Mouse (Mus musculus) intestine, embryonic 16.5 days (tissue): ENCODE results near the gene Nasp. TPM values are rescaled to one million over a fixed set of nuclear protein-coding genes. Genes with fewer than 3 reads are reported as not detected.
"Not testable (repeated sequence)": the region's sequence is repeated elsewhere in the genome, so short reads cannot be mapped to it uniquely, and the experiment has no call there.

Experiments used
- ATAC-seq: fragments of 200-750 bp; cut with Nextera tagmentation; 2 replicates; pipeline ENCODE4 v1.8.0; 2017; ENCODE audit warnings: moderate TSS enrichment, moderate library complexity
- H3K27ac ChIP-seq: fragments of 300-500 bp; sonication (generic); 2 replicates; pipeline ENCODE4 v1.5.1; 2014; ENCODE audit warnings: mild to moderate bottlenecking, low read length
- H3K27me3 ChIP-seq: fragments of 300-500 bp; sonication (generic); replicated peaks from 2 replicates; pipeline ENCODE4 v1.6.1; 2014; ENCODE audit warnings: low read length, control low read depth, mixed read lengths; ENCODE audit not compliant: control insufficient read depth, insufficient read depth
- H3K36me3 ChIP-seq: fragments of 300-500 bp; sonication (generic); 2 replicates; pipeline ENCODE4 v1.6.1; 2014; ENCODE audit warnings: low read length, control low read depth; ENCODE audit not compliant: control insufficient read depth, insufficient read depth
- H3K4me1 ChIP-seq: fragments of 300-500 bp; sonication (generic); 2 replicates; pipeline ENCODE4 v1.6.1; 2014; ENCODE audit warnings: low read length, control low read depth, mixed read lengths; ENCODE audit not compliant: control insufficient read depth, insufficient read depth
- H3K4me2 ChIP-seq: fragments of 300-500 bp; sonication (generic); 2 replicates; pipeline ENCODE4 v1.6.1; 2014; ENCODE audit warnings: low read depth, low read length, control low read depth
- H3K4me3 ChIP-seq: fragments of 300-500 bp; sonication (generic); 2 replicates; pipeline ENCODE4 v1.5.1; 2014; ENCODE audit warnings: mild to moderate bottlenecking, low read length
- H3K9ac ChIP-seq: fragments of 300-500 bp; sonication (generic); 2 replicates; pipeline ENCODE4 v1.6.1; 2014; ENCODE audit warnings: low read depth, low read length
- H3K9me3 ChIP-seq: fragments of 300-500 bp; sonication (generic); 2 replicates; pipeline ENCODE4 v1.6.1; 2016; ENCODE audit warnings: low read length, control low read depth; ENCODE audit not compliant: control insufficient read depth
- WGBS: fragments of 180-500 bp; shearing (Covaris S2); extraction: QIAGEN DNeasy Blood & Tissue Kit; methylation state at CpG from one replicate; pipeline ENCODE4 v1.1.7; 2014; 5-methylcytosine and 5-hydroxymethylcytosine counted together
- polyA plus RNA-seq: library from polyadenylated mRNA; unstranded; fragments of >200 nt; fragmentation: Nextera tagmentation; extraction: Ambion mirVana; gene quantifications from 2 replicates; pipeline ENCODE4 v1.2.1, GENCODE M21; 2015

The Nasp gene
- polyA plus RNA-seq, 1 experiment from 2014 or later, result 89.8 TPM

DNA sequence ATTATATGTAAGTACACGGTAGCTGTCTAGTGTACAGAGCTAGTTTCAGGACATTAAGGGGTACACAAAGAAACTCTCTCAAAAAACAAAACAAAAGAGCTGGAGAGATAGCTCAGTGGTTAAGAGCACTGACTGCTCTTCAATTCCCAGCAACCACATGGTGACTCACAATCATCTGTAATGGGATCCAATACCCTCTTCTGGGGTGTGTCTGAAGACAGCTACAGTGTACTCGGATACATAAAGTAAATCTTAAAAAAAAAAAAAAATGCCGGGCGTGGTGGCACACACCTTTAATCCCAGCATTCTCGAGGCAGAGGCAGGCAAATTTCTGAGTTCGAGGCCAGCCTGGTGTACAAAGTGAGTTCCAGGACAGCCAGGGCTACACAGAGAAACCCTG, 32.2 kb upstream of the Nasp start:
- H3K36me3 ChIP-seq, H3K4me1 ChIP-seq, H3K4me2 ChIP-seq, ATAC-seq, H3K27me3 ChIP-seq, H3K9me3 ChIP-seq, H3K27ac ChIP-seq, H3K4me3 ChIP-seq, H3K9ac ChIP-seq: not testable (repeated sequence)
- WGBS, result 79% methylated on average over 6 of the region's 6 CpGs

DNA sequence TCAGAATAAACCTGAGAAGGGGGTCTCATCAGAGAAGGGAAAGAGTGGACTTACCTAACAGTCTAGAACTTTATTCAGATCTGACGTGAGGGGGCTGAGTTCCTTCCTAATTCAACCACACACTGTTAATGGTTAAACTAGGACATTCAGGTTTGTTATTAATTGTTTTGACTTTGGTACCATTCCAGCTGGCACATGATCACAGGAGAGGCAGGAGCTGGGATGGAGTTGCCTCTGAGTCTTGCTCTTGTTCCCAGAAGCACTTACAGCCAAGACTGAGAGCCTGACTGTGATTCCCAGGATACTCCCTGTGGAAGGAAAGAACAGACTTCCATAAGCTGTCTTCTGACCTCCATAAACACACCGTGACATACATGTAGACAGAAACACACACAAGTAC, 31.7 kb upstream of the Nasp start:
- Histone ChIP-seq H3K36me3 (no peaks in the 10 kb centered on the region), H3K4me1 (peaks cover 3% of the 10 kb centered on the region; the same call in 1 of the 2 replicates), H3K4me2 (no peak overlapping the region), H3K27me3 (no peaks in the 10 kb centered on the region), H3K4me3 (no peak overlapping the region), H3K9me3 (no peaks in the 10 kb centered on the region), H3K27ac (no peak overlapping the region), H3K9ac (no peak overlapping the region)
- WGBS, result 44% methylated on average over 2 of the region's 2 CpGs
- ATAC-seq, result peak; percentile 50

DNA sequence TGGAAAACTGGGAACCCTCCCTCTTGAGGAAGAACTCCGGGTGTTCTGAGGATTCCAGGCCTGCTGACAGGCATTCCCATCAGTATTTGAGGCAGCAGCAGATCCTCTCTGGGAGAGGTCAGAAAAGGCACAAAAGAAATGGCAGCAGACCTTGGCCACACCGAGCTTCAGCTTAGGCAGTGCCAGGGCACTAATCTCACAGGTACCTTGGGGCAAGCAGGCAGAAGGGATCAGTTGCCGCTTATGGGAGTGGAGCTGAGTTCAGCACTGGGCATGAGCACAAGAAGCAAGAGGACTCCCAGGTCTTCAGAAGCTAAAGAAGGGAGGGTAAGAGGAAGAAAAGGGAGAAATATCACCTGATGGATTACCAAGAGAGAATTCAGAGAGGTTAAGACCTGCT, 30.2 kb upstream of the Nasp start:
- H3K27ac ChIP-seq, result no peak overlapping the region
- ATAC-seq, result no peak
- 43% methylated on average over 3 of the region's 3 CpGs for WGBS
- no peak overlapping the region for H3K9ac ChIP-seq
- no peak overlapping the region for H3K4me3 ChIP-seq
- H3K27me3 ChIP-seq, result no peaks in the 10 kb centered on the region
- H3K36me3 ChIP-seq, result no peaks in the 10 kb centered on the region
- H3K4me2 ChIP-seq, result no peak overlapping the region
- peaks cover 3% of the 10 kb centered on the region; the same call in 1 of the 2 replicates for H3K4me1 ChIP-seq
- no peaks in the 10 kb centered on the region for H3K9me3 ChIP-seq

DNA sequence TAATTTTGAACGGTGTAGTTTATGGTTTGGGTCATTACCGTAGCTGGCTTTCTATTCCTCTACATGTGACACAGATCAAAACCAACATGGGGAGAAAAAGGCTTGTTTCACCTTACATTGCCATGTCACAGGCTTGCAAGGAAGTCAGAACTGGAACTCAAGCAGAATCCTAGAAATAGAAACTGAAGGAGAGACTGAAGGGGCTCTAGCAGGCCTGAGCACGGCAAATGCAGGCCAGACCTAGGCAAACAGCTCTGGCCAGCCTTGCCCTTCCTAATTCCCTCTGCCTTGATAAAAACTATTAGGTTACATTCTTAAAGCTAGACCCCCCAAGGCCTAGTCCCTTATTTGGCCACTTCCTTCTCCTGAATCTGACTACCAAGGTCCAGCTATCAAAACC, 27.9 kb upstream of the Nasp start:
- H3K27ac ChIP-seq, result no peak overlapping the region
- H3K4me1 ChIP-seq, result peaks cover 6% of the 10 kb centered on the region; the same call in 1 of the 2 replicates
- H3K9me3 ChIP-seq, result no peaks in the 10 kb centered on the region
- WGBS, result 74% methylated on average over 3 of the region's 3 CpGs
- H3K27me3 ChIP-seq, result no peaks in the 10 kb centered on the region
- H3K9ac ChIP-seq, result no peak overlapping the region
- H3K36me3 ChIP-seq, result no peaks in the 10 kb centered on the region
- no peak overlapping the region for H3K4me3 ChIP-seq
- no peak overlapping the region for H3K4me2 ChIP-seq
- ATAC-seq, result no peak

DNA sequence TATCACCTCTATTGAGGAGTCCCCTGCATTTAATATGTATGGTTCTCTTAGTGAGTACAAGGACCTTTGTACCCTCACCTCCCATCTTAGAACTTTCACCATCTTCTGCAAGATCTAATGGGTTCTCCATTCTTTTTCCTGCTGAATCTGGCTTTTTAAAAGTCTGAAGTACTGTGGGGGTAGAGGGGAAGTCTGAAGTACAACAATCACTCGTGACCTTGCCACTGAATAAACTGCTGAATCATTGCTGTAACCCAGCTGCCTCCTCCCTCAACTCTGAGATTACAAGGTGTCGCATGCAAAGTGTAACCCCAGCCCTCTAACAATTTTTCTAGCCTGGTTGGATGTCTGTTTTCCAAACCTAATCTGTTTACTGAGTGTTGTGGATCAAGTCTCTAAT, 27.4 kb upstream of the Nasp start:
- Histone ChIP-seq H3K9me3 (no peaks in the 10 kb centered on the region), H3K36me3 (no peaks in the 10 kb centered on the region), H3K4me2 (no peak overlapping the region), H3K27ac (peak overlapping the region; percentile 43; the same call in 1 of the 2 replicates), H3K9ac (no peak overlapping the region), H3K4me3 (no peak overlapping the region), H3K27me3 (no peaks in the 10 kb centered on the region), H3K4me1 (peaks cover 7% of the 10 kb centered on the region)
- 46% methylated on average over 2 of the region's 2 CpGs for WGBS
- ATAC-seq, result 0 out of 2 replicates have a peak, but pooled peaks have one; percentile 19

DNA sequence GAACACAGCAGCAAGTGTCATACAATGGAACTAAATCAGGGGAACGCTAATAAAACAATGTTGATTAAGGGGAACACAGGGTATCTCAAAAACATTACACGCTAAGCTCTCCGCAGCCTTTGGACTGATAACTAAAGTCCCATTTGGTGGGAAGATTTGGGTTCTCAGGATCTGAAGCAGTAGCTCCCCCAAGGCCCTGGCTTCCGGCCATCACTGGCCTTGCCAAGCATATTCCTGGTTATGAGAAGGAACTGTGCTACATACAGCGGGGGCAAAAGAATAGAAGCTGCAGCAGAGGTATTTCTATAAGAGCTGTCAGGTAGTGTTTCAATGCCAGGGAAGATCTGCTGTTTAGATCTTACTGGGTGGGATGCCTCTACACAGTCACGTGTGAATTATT, 25.5 kb upstream of the Nasp start:
- no peak overlapping the region for H3K9ac ChIP-seq
- peaks cover 13% of the 10 kb centered on the region for H3K4me1 ChIP-seq
- no peak for ATAC-seq
- WGBS, result 82% methylated on average over 6 of the region's 6 CpGs
- no peaks in the 10 kb centered on the region for H3K27me3 ChIP-seq
- H3K4me2 ChIP-seq, result no peak overlapping the region
- no peak overlapping the region for H3K4me3 ChIP-seq
- H3K9me3 ChIP-seq, result no peaks in the 10 kb centered on the region
- no peak overlapping the region for H3K27ac ChIP-seq
- H3K36me3 ChIP-seq, result no peaks in the 10 kb centered on the region

DNA sequence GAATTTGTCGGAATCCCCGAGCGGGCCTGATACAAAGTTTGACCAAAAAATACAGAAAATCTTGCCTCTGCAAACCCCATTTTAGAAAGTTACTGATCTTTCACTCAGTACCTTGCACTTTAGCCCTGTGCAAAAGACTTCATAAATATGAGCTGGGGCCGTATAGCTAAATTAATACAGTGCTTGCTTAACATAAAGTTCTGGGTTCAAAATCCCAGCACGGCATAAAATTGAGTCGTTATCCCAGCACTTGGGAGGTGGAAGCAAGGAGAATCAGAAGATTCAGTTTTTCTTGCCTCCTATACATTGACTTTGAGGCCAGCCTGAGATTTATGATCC, 24.0 kb upstream of the Nasp start:
- H3K27me3 ChIP-seq, result no peaks in the 10 kb centered on the region
- no peak; the same call in 1 of the 2 replicates for ATAC-seq

DNA sequence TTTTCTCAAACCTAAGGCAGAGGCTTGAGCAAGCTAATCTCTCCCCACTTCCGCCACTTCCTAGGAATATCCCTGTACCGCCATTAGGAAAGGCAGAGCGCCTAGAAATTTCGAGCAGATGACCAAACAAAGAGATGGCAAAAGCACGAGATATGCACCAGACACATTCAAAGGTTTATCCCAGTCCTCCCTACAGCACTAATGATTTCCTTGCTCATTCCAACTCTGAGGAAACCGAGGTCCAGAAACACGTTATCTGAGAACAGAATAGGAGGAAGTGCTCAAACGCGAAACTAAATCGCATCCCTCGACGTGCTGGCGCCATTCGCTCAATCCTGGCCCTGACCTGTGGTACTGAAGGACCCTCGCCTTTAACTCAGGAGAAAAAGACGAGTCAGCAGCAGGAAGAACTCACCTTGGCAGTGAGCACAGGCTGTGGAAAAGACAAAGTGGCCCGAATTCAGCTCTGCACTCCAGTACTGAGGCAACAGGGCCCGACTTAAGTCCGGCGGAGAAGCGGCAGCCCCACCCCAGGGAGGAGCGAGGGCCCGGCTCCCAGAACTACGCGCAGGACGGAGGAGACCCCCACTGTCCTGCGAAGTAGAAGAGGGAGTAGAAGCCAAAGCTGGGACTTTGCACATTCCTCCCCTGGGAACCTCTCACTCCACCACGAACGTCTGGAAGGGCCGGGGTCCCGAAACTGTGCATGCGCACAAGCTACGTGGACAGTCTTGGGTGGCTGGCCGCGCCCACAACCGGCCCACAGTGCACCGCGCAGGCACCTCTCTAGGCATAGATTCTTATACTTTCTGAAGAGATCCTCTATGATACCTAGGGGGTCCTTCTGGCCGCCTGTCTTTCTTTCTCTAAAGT, 23.4 kb upstream of the Nasp start, which contains the start of gene Akr1a1:
TSS of gene Akr1a1 (minus strand) at position 757 of the 873 bp plus-strand sequence.
- peak; percentile 97 for ATAC-seq
- H3K4me1 ChIP-seq, result peaks cover 21% of the 10 kb centered on the region
- peak within 1 kb of the TSS; percentile 93 for H3K9ac ChIP-seq
- peak within 1 kb of the TSS; percentile 87 for H3K4me2 ChIP-seq
- H3K27ac ChIP-seq, result peak within 1 kb of the TSS; percentile 93
- H3K27me3 ChIP-seq, result no peaks in the 10 kb centered on the region
- H3K9me3 ChIP-seq, result no peaks in the 10 kb centered on the region
- H3K36me3 ChIP-seq, result no peaks in the 10 kb centered on the region
- peak within 1 kb of the TSS; percentile 82 for H3K4me3 ChIP-seq
- 0% methylated on average over 39 of the region's 39 CpGs for WGBS

More for the DNA sequence above, 24.0 kb upstream of the Nasp start:
- peak overlapping the region; percentile 82 for H3K4me3 ChIP-seq
- H3K36me3 ChIP-seq, result no peaks in the 10 kb centered on the region
- peak overlapping the region; percentile 93 for H3K9ac ChIP-seq
- peaks cover 18% of the 10 kb centered on the region for H3K4me1 ChIP-seq
- peak overlapping the region; percentile 57 for H3K4me2 ChIP-seq
- WGBS, result 7% methylated on average over 6 of the region's 6 CpGs
- peak overlapping the region; percentile 45; the same call in 1 of the 2 replicates for H3K27ac ChIP-seq
- no peaks in the 10 kb centered on the region for H3K9me3 ChIP-seq

DNA sequence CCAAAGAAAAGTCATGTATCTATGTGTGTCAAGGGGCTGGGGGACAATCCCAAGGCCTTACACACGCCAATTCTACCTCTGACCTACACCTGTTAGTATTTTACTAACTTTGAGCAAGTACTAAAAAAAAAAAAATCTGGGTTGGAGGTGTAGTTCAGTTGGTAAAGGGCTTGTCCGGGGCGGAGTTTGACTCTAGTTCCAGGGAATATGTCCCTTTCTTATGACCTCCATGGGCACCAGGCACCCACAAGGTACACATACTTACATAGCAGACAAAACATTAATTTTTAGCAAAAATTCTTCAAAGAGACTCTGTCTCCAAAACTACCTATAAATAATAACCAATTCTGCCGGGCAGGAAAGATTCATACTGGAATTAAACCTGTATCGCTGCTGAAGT, 22.6 kb upstream of the Nasp start:
- no peaks in the 10 kb centered on the region for H3K9me3 ChIP-seq
- no peak for ATAC-seq
- 29% methylated on average over 5 of the region's 5 CpGs for WGBS

More for the DNA sequence above, 22.6 kb upstream of the Nasp start:
- peaks cover 4% of the 10 kb centered on the region; the same call in 1 of the 2 replicates for H3K36me3 ChIP-seq
- H3K4me1 ChIP-seq, result peaks cover 21% of the 10 kb centered on the region
- H3K9ac ChIP-seq, result peak overlapping the region; percentile 93
- no peaks in the 10 kb centered on the region for H3K27me3 ChIP-seq
- peak overlapping the region; percentile 82 for H3K4me3 ChIP-seq
- peak overlapping the region; percentile 87 for H3K4me2 ChIP-seq
- H3K27ac ChIP-seq, result peak overlapping the region; percentile 93
